Mouse (Mus musculus) retina, embryonic 14.5 days (tissue): ENCODE data around the gene Taar7a.

Experiments
- DNase-seq: peaks from one replicate; pipeline ENCODE4 v3.0.0-alpha.2; 2015; ENCODE audit warnings: low spot score

The Taar7a gene

GRCm38 (mm10) chr10:23948026-23948425 is 45.3 kb downstream of the Taar7a start:
- DNase-seq, result no peak

DNA sequence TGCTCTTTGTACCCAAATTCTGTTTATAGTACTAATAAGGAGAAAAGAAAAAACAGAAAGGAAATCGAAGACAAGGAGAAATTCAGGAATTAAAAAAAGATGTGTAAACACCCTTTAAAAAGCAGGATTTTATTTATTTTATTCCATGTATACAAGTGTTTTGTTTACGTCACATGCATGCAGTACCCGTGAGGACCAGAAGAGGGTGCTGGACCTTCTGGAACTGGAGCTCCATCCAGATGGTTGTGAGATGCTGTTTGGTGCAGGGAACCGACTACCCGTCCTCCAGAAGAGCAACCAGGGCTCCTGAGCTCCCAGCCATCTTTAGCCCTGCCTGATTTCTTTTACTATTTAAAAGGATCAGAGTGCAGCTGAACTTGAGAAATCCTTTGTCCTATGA is 50.8 kb downstream of the Taar7a start:
- DNase-seq, result peak; percentile 5
